7 mouse cellular contexts compared by ENCODE assay signal in the genomic region with DNA sequence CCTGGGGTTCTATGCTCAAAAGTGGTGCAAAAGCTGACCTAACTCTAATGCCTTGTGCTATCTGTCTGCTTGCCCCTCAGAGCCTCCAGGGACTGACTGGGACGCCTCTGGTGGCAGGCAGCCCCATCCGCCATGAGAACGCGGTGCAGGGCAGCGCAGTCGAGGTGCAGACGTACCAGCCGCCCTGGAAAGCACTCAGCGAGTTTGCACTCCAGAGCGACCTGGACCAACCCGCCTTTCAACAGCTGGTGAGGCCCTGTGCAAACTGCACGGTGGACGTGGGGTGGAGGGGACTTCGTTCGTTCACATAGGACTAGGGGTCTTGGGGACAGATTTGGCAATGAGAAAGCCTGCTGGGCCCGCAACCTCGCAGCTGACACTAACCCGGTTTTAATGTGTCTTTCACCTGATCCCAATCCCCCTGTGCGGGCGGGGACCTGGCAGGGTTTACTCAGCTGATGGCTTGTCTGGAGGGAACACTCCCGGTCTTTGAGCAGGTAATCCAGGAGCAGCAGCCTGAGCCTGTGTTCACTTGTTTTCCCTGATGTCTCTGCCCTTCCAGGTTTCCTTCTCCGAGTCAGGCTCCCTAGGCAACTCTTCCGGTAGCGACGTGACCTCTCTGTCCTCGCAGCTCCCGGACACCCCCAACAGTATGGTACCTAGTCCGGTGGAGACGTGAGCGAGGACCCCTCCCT. TPM values are rescaled to one million over a fixed set of nuclear protein-coding genes. Genes with fewer than 3 reads are reported as not detected.
A peak's percentile ranks its signal among the peaks of the same experiment; 100 is the strongest.
DNase-seq lines count a peak whose midpoint lies in the region; ATAC-seq and TF ChIP-seq lines count a peak whose summit lies in the region.

No protein-coding gene starts in this region.

- 0 out of 2 replicates have a peak overlapping the region, but pooled peaks have one; percentile 20 for H3K4me2 ChIP-seq in liver, postnatal 0 days (ENCODE audit: low read depth, low read length)

- no peak for TF ChIP-seq EP300 in liver, postnatal 0 days (IDR thresholded peaks at IDR 0.05; ENCODE audit: low read depth)

- no peak overlapping the region for H3K27ac ChIP-seq in bone marrow macrophage, adult 2 months (ENCODE audit: insufficient read depth, low read depth, low read length)
- H3K27ac ChIP-seq in embryonic facial prominence, embryonic 10.5 days (replicated peaks) = peak overlapping the region; percentile 70; the same call in 1 of the 2 replicates
- H3K27ac ChIP-seq in liver, postnatal 0 days (ENCODE audit: low read depth) = no peak overlapping the region

- H3K4me3 ChIP-seq in megakaryocyte, embryonic 14.5 days (replicated peaks) = peak overlapping the region; percentile 85
- H3K4me3 ChIP-seq in bone marrow macrophage, adult 2 months (ENCODE audit: insufficient read depth, low read length) = peak overlapping the region; percentile 34
- peak overlapping the region; percentile 57 for H3K4me3 ChIP-seq in embryonic facial prominence, embryonic 10.5 days
- peak overlapping the region; percentile 30; the same call in 1 of the 2 replicates for H3K4me3 ChIP-seq in liver, postnatal 0 days (ENCODE audit: low read depth, low read length)

- H3K36me3 ChIP-seq in megakaryocyte, embryonic 14.5 days (replicated peaks; ENCODE audit: low read length) = no peaks in the 10 kb centered on the region
- no peaks in the 10 kb centered on the region for H3K36me3 ChIP-seq in embryonic facial prominence, embryonic 10.5 days (replicated peaks)
- no peaks in the 10 kb centered on the region for H3K36me3 ChIP-seq in liver, postnatal 0 days (replicated peaks; ENCODE audit: insufficient read depth, low read length)

- H3K9ac ChIP-seq in liver, postnatal 0 days (replicated peaks) = no peak overlapping the region

- DNase-seq in embryonic facial prominence, embryonic 10.5 days (ENCODE audit: low spot score) = peak; percentile 70
- peak; percentile 50 for DNase-seq in induced T-regulatory cell, adult 2 months (ENCODE audit: low read depth)
- DNase-seq in liver, postnatal 0 days = peak; percentile 46
- peak; percentile 32 for DNase-seq in yolk sac, embryonic 10.5 days (ENCODE audit: low spot score)

- TF ChIP-seq POLR2A in bone marrow macrophage, adult 2 months (IDR thresholded peaks at IDR 0.05; ENCODE audit: borderline replicate concordance, low read depth, low read length) = no peak

- peaks cover 99% of the 10 kb centered on the region for H3K27me3 ChIP-seq in megakaryocyte, embryonic 14.5 days (replicated peaks)
- peaks cover 100% of the 10 kb centered on the region for H3K27me3 ChIP-seq in embryonic facial prominence, embryonic 10.5 days (replicated peaks; ENCODE audit: low read depth, poor library complexity, severe bottlenecking)
- peaks cover 95% of the 10 kb centered on the region for H3K27me3 ChIP-seq in liver, postnatal 0 days (ENCODE audit: insufficient read depth, low read length)

- H3K9me3 ChIP-seq in megakaryocyte, embryonic 14.5 days = peaks cover 10% of the 10 kb centered on the region; the same call in 1 of the 2 replicates
- H3K9me3 ChIP-seq in embryonic facial prominence, embryonic 10.5 days = no peaks in the 10 kb centered on the region
- H3K9me3 ChIP-seq in liver, postnatal 0 days (ENCODE audit: low read length) = 0 out of 2 replicates have a peak, but pooled peaks cover 3% of the 10 kb centered on the region

- no peak for ATAC-seq in megakaryocyte, adult 5-6 weeks (ENCODE audit: poor library complexity, severe bottlenecking)
- no peak for ATAC-seq in liver, postnatal 0 days

- peaks cover 74% of the 10 kb centered on the region for H3K4me1 ChIP-seq in megakaryocyte, embryonic 14.5 days
- no peaks in the 10 kb centered on the region; the same call in 1 of the 2 replicates for H3K4me1 ChIP-seq in bone marrow macrophage, adult 2 months (ENCODE audit: control insufficient read depth, insufficient read depth, low read length)
- H3K4me1 ChIP-seq in embryonic facial prominence, embryonic 10.5 days = peaks cover 77% of the 10 kb centered on the region
- peaks cover 37% of the 10 kb centered on the region for H3K4me1 ChIP-seq in liver, postnatal 0 days (ENCODE audit: insufficient read depth)

- WGBS in embryonic facial prominence, embryonic 10.5 days = under 1% methylated on average over 30 of the region's 30 CpGs
- WGBS in liver, postnatal 0 days (ENCODE audit: insufficient replicate concordance) = 2% methylated on average over 30 of the region's 30 CpGs

- no peak for TF ChIP-seq CTCF in bone marrow macrophage, adult 2 months (IDR thresholded peaks at IDR 0.05; ENCODE audit: low read depth, low read length)
- no peak for TF ChIP-seq CTCF in liver, postnatal 0 days (IDR thresholded peaks at IDR 0.05; ENCODE audit: low read depth)

RNA-seq across cellular contexts. Expression of gene Isl2, which starts 6.5 kb away (rescaled TPM):
- 0.13 TPM in 1 of 2 replicates, not detected in the other for polyA plus RNA-seq in megakaryocyte, embryonic 14.5 days (2012; ENCODE audit: insufficient read depth, low replicate concordance)
- total RNA-seq in megakaryocyte, adult 5-6 weeks (2015) = not detected in 2 replicates
- not detected in 2 replicates for total RNA-seq in megakaryocyte, adult 5-6 weeks (2017)
- polyA plus RNA-seq in bone marrow macrophage, adult 2 months (2012; ENCODE audit: insufficient read depth, insufficient read length, missing spikeins) = not detected in 2 replicates
- 18.7 and 20.4 TPM in 2 replicates for polyA plus RNA-seq in embryonic facial prominence, embryonic 10.5 days (2016; fragmentation: Nextera tagmentation; extraction: Ambion mirVana)
- not detected in 2 replicates for polyA plus RNA-seq in liver, postnatal 0 days (2015; fragmentation: Nextera tagmentation; extraction: Ambion mirVana)

RNA-seq across cellular contexts. Expression of gene Etfa, which starts 33.0 kb away (rescaled TPM):
- polyA plus RNA-seq in megakaryocyte, embryonic 14.5 days (2012; ENCODE audit: insufficient read depth, low replicate concordance) = 5.0 and 30.7 TPM in 2 replicates
- 101 and 115 TPM in 2 replicates for total RNA-seq in megakaryocyte, adult 5-6 weeks (2015)
- total RNA-seq in megakaryocyte, adult 5-6 weeks (2017) = 31.5 and 37.8 TPM in 2 replicates
- 70.4 and 70.5 TPM in 2 replicates for polyA plus RNA-seq in bone marrow macrophage, adult 2 months (2012; ENCODE audit: insufficient read depth, insufficient read length, missing spikeins)
- 156 and 159 TPM in 2 replicates for polyA plus RNA-seq in embryonic facial prominence, embryonic 10.5 days (2016; fragmentation: Nextera tagmentation; extraction: Ambion mirVana)
- polyA plus RNA-seq in liver, postnatal 0 days (2015; fragmentation: Nextera tagmentation; extraction: Ambion mirVana) = 466 and 477 TPM in 2 replicates

Comparison
In these comparisons a context has a peak if more than half of its experiments do, and no peak if none do; other contexts are left out.
1. H3K4me3 ChIP-seq: peak in every context shown above with its lines; median percentile 85 in megakaryocyte, embryonic 14.5 days; 57 in embryonic facial prominence, embryonic 10.5 days; 34 in bone marrow macrophage, adult 2 months; 30 in liver, postnatal 0 days.
2. RNA of gene Isl2, which starts 6.5 kb away (polyA plus RNA-seq): 18.7 to 20.4 TPM in embryonic facial prominence, embryonic 10.5 days; 0.13 TPM in megakaryocyte, embryonic 14.5 days, not detected in bone marrow macrophage, adult 2 months and not detected in liver, postnatal 0 days; every median in the first group is over 10 times any median in the second.
3. Peak in every context shown above with its lines, with median percentiles within 50 percentile points of each other: DNase-seq.